Mouse (Mus musculus) midbrain, postnatal 0 days (tissue): ENCODE measurements at regions not wholly inside any gene's neighbourhood (a gene's known extent, or its start where the extent isn't known, plus 50 kb on each side); places are given as distances from the start of the nearest gene placed in this dataset.

Experiments used
- ATAC-seq: fragments of 200-750 bp; cut with Nextera tagmentation; 2 replicates; pipeline ENCODE4 v1.8.0; 2017; ENCODE audit warnings: moderate number of reproducible peaks, mild to moderate bottlenecking, moderate TSS enrichment, moderate library complexity; ENCODE audit not compliant: low FRiP score
- DNase-seq: peaks from one replicate; pipeline ENCODE4 v3.0.0-alpha.2; 2015; ENCODE audit warnings: low spot score
- H3K27ac ChIP-seq: fragments of 300-500 bp; sonication (generic); 2 replicates; pipeline ENCODE4 v1.5.1; 2014; ENCODE audit warnings: low read depth, mild to moderate bottlenecking, low read length, mixed read lengths
- H3K27me3 ChIP-seq: fragments of 300-500 bp; sonication (generic); 2 replicates; pipeline ENCODE4 v1.6.1; 2014; ENCODE audit warnings: low read length, control low read depth, mixed read lengths; ENCODE audit not compliant: insufficient read depth
- H3K36me3 ChIP-seq: fragments of 300-500 bp; sonication (generic); 2 replicates; pipeline ENCODE4 v1.6.1; 2014; ENCODE audit warnings: low read length, control low read depth, mixed read lengths; ENCODE audit not compliant: insufficient read depth
- H3K4me1 ChIP-seq: fragments of 300-500 bp; sonication (generic); 2 replicates; pipeline ENCODE4 v1.6.1; 2014; ENCODE audit warnings: mild to moderate bottlenecking, control low read depth, antibody characterized with exemption, low read length, mixed read lengths; ENCODE audit not compliant: insufficient read depth
- H3K4me2 ChIP-seq: fragments of 300-500 bp; sonication (generic); 2 replicates; pipeline ENCODE4 v1.6.1; 2014; ENCODE audit warnings: low read depth, mild to moderate bottlenecking, low read length, mixed read lengths; ENCODE audit not compliant: poor library complexity, severe bottlenecking
- H3K4me3 ChIP-seq: fragments of 300-500 bp; sonication (generic); 2 replicates; pipeline ENCODE4 v1.5.1; 2014; ENCODE audit warnings: low read depth, mild to moderate bottlenecking, low read length, moderate library complexity
- H3K9ac ChIP-seq: fragments of 300-500 bp; sonication (generic); replicated peaks from 2 replicates; pipeline ENCODE4 v1.6.1; 2014; ENCODE audit warnings: mild to moderate bottlenecking, low read length, moderate library complexity, mixed read lengths; ENCODE audit not compliant: poor library complexity, severe bottlenecking
- H3K9me3 ChIP-seq: fragments of 300-500 bp; sonication (generic); 2 replicates; pipeline ENCODE4 v1.6.1; 2016; ENCODE audit warnings: low read length, control low read depth
- CTCF ChIP-seq: IDR thresholded peaks from 2 replicates; pipeline ENCODE4 v1.5.1; 2016; ENCODE audit warnings: antibody characterized with exemption, mild to moderate bottlenecking
- WGBS: fragments of 180-500 bp; shearing (Covaris S2); extraction: QIAGEN DNeasy Blood & Tissue Kit; methylation state at CpG from one replicate; pipeline ENCODE4 v1.1.7; 2014; 5-methylcytosine and 5-hydroxymethylcytosine counted together

DNA sequence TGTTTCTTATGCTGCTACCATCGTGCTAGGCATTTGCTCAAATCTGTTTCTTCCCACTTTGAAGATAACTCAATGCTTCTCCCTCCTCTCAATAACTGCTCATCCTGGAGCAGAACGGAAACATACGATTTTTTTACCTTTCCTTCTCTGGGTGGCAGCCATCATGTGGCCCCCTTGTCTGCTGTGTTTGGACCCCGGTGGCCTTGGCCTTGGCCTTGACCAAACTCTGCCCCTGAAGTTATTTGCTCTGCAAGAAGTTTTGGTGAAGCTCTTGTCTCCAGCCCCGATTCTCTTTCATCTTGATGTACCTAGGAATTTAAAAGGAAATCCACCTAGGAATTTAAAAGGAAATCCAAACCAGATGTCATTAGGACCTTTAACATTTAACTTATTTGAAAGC lies 261.2 kb upstream of the Castor2 start:
- Histone ChIP-seq H3K4me1 (no peaks in the 10 kb centered on the region), H3K27me3 (no peaks in the 10 kb centered on the region), H3K9me3 (no peaks in the 10 kb centered on the region), H3K4me2 (no peak overlapping the region), H3K9ac (no peak overlapping the region), H3K4me3 (no peak overlapping the region), H3K36me3 (no peaks in the 10 kb centered on the region), H3K27ac (no peak overlapping the region)
- TF ChIP-seq CTCF = no peak
- DNase-seq (no peak), ATAC-seq (no peak)
- WGBS = 86% methylated on average over 5 of the region's 5 CpGs

DNA sequence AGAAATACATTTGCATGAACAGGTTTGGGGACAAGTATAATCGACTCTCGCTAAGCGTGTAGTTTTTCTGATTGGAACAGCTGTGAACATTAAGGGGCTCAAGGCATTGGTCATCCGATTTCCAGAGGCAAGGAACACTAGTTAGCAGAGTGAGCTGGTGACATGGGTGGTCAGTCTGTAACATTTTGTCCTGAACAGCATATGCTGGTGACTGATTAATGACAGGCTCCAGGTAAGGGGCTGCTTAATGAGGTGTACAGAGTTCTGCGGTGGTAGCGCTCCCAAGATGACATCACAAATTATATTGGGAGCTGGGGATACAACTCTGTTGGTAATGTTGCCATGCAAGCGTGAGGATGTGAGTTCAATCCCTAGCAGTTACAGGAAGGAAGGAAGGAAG lies 266.3 kb upstream of the Castor2 start:
- Histone ChIP-seq H3K9me3 (no peaks in the 10 kb centered on the region), H3K36me3 (no peaks in the 10 kb centered on the region), H3K9ac (no peak overlapping the region), H3K4me3 (no peak overlapping the region), H3K27ac (no peak overlapping the region), H3K4me2 (no peak overlapping the region), H3K4me1 (no peaks in the 10 kb centered on the region), H3K27me3 (no peaks in the 10 kb centered on the region)
- no peak for TF ChIP-seq CTCF
- WGBS = 89% methylated on average over 7 of the region's 7 CpGs
- no peak for ATAC-seq
- no peak for DNase-seq

DNA sequence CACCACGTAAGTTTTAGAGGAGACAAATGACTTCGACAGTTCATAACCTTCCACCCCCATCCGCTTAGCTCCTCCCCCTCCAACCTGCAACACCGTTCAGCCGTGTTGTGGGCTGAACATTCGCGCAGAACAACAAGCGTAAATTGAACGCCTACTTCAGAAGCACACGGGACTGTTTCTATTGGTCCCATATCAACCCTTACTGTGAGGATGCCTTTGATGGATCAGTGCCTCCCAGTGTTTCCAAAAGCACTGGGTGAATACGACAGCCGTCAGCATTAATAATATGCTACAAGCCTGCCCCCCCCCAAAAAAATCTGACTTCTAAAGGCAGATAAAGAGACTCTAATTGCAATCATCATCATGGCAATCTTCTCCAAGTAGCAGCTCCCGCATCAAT lies 271.3 kb upstream of the Castor2 start:
- WGBS = 87% methylated on average over 13 of the region's 13 CpGs
- no peak for DNase-seq
- TF ChIP-seq CTCF = no peak

DNA sequence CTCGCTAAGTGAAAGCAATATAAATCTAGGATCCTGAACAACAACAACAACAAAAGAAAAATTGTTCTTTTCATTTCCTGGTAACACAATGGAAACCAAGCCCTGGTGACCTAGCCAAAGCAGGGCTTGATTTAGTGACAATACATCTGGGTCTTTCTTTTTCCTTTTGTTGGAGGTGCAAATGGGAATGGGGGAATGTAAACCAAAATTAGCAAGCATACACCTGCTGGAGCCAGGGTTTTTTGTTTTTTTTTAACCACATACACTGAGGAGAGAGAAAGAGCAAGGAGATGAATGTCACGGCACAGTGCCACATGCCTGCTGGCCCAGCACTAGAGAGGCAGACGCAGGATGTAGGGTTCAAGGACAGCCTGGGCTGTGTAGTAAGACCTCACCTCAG lies 275.6 kb upstream of the Castor2 start:
- no peak overlapping the region for H3K4me3 ChIP-seq
- H3K27ac ChIP-seq = no peak overlapping the region
- ATAC-seq = no peak

More for the DNA sequence above, 271.3 kb upstream of the Castor2 start:
- no peaks in the 10 kb centered on the region for H3K4me1 ChIP-seq
- no peak overlapping the region for H3K9ac ChIP-seq
- H3K9me3 ChIP-seq = no peaks in the 10 kb centered on the region
- no peak for ATAC-seq
- H3K4me3 ChIP-seq = no peak overlapping the region
- no peaks in the 10 kb centered on the region for H3K27me3 ChIP-seq
- H3K4me2 ChIP-seq = no peak overlapping the region
- no peak overlapping the region for H3K27ac ChIP-seq
- H3K36me3 ChIP-seq = no peaks in the 10 kb centered on the region

DNA sequence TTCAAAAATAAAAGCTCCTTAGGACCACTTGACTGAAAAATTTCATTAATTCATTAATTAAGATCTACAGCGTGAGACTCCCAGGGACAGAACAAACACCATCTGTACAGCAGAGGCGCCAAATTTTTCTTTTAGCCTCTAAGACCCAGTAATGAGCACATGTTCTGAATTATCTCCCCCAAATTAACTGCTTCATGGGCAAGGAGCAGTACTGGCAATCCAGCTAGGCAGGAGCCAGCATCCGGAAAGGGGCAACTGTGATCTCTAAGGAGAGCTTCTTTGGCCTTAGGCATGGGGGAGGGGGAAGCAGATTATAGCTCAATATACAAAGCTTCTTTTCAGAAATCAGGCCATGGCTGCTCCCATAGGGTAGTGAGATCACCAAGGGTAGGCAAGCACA lies 278.2 kb upstream of the Castor2 start:
- Histone ChIP-seq H3K4me3 (no peak overlapping the region), H3K36me3 (no peaks in the 10 kb centered on the region), H3K9me3 (no peaks in the 10 kb centered on the region), H3K9ac (no peak overlapping the region), H3K4me1 (no peaks in the 10 kb centered on the region), H3K27ac (no peak overlapping the region), H3K4me2 (no peak overlapping the region), H3K27me3 (no peaks in the 10 kb centered on the region)
- TF ChIP-seq CTCF = 0 out of 2 replicates have a peak, but pooled peaks have one; percentile 10
- DNase-seq (peak; percentile 88), ATAC-seq (no peak)
- WGBS = 21% methylated on average over 3 of the region's 3 CpGs

More for the DNA sequence above, 275.6 kb upstream of the Castor2 start:
- no peaks in the 10 kb centered on the region for H3K27me3 ChIP-seq
- no peak overlapping the region for H3K4me2 ChIP-seq
- H3K9me3 ChIP-seq = no peaks in the 10 kb centered on the region
- no peak for DNase-seq
- WGBS = 55% methylated on average over 3 of the region's 3 CpGs
- no peaks in the 10 kb centered on the region for H3K4me1 ChIP-seq
- no peak for TF ChIP-seq CTCF
- no peaks in the 10 kb centered on the region for H3K36me3 ChIP-seq
- no peak overlapping the region for H3K9ac ChIP-seq

DNA sequence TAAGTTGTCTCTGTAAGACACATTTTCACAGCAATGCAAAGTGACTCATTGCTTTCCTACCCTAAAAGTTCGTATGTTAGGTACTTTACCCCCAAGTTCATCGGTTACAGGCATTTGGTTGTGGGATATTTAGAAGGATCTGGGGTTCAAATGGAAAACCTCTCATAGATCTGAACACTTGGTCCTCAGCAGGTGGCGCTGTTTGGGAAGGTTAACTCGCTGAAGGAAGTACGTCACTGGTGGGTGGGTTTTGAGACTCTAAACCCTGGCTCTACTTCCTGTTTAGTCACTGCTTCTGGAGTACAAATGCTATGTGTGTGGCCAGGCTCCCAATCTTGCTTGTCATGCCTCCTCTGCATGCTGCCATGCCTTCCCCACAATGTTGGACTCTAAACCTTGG lies 284.0 kb upstream of the Castor2 start:
- ATAC-seq = no peak
- Histone ChIP-seq H3K4me2 (no peak overlapping the region), H3K9ac (no peak overlapping the region), H3K27ac (no peak overlapping the region), H3K36me3 (no peaks in the 10 kb centered on the region), H3K9me3 (no peaks in the 10 kb centered on the region), H3K4me3 (no peak overlapping the region), H3K4me1 (no peaks in the 10 kb centered on the region), H3K27me3 (no peaks in the 10 kb centered on the region)
- 87% methylated on average over 5 of the region's 5 CpGs for WGBS
- TF ChIP-seq CTCF = peak; percentile 24; the same call in 1 of the 2 replicates
- no peak for DNase-seq
